Mouse (Mus musculus): ENCODE data around the gene D7Ertd443e. TPM values are rescaled to one million over a fixed set of nuclear protein-coding genes. Genes with fewer than 3 reads are reported as not detected.
A peak's percentile ranks its signal among the peaks of the same experiment; 100 is the strongest.

D7Ertd443e gene
- total RNA-seq, 2 experiments from 2014 or later = 1.9 to 3.0 TPM

DNA sequence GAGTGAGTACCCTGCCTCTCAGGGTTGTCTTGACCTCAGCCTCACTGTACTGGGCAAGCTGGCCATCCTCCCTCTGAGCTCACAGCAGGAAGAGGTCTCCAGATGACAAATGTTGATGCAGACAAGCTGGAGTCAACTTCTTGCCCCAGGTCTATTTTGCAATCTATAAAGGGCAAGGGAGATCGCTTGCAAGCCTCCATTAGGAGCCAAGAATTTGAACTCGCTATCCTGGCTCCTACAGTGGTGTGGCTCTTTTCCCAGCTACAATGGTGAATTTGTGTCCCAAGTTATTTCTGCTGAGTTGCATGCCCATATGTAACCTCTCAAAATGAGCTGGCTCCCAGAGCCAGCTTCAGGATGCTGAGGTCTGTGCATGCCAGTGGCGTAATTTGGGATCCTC is 92.7 kb downstream of the D7Ertd443e start:
- intact Hi-C loops (cut with DNase I) = no loop called here
- DNase-seq (ENCODE audit: low spot score) = peak; percentile 11

DNA sequence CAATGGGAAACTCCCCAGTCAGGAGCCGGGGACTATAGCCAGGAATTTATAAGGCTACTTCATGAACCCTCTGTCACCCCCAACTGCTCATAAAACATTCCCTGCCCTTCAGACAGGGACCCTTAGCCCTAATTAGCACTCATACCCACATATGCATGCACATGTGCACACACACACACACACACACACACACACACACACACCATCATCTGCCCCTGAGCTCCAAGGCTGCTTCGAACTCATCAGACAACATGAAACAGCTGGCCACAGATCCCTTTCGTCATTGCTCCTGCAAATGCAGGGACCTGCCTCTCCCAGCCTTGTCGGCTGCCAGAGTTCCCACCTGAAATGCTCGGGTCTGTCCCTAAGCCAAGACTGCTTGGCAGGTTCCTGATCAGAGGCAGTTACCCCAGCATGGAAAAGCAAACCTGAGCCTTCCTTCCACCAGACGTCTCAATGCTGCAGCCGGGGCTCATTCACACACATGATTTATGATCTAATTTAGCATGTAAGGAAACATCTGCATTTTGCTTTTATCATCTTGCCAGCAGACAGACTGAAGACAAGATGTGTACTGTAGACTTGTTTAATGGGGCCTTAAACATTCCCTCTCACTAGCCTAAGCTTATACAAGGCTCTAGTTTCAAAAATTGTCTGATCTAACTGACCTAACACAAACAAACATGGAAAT is 95.7 kb downstream of the D7Ertd443e start:
- intact Hi-C loops (cut with DNase I) = no loop called here
- no peak for DNase-seq (ENCODE audit: low spot score)

DNA sequence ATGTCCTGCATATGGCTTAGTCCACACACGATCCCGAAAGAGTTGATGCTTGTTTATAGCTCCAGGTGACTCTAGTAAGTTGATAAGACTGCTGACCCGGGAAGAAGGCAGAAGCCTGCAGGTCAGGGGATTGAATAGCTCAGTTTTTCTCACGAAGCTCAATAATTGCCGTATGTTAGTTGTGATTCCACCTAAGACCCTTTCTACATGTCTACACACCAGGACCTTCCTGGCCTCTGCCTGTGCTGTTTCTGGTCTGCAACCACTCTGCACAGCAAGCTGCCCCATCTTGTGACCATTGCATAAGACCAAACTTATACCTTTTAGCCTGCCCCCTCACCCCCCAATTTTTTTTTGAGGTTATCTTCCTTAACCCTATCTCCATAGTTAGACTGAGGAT is 96.3 kb downstream of the D7Ertd443e start:
- intact Hi-C loops (cut with DNase I) = no loop called here

DNA sequence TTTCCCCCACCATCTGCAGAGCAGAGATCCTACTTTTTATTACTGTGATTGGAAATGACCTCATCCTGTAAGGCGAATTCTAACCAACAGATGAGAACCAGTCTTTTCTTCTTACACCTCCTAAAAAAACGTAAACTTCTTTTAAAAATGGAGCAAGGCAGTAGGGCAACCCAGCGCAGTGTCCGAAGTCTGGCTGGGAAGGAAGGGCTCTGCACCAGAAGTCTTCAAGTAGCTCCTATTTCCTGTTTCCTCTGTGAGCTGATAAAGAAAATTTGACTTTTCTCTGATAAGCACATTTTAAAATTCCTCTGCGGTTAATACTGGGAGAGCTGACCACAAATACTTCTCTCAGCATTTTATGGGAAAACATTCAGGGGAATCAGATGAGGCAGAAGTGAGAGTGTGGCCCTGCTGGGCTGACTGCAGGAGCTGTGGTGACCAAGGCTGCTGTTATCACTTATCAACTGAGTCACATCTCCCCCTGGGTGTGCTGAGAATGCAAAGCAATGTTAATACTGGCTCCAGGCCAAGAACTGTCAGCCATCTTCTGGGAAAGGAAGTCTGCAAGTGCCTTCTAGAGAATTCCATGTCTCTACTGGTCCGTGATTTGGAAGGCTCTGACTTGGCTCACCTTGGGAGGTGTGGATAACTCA is 97.8 kb downstream of the D7Ertd443e start:
- no peak for DNase-seq (ENCODE audit: low spot score)
- intact Hi-C loops (cut with DNase I) = no loop called here

More for the DNA sequence above, 96.3 kb downstream of the D7Ertd443e start:
- no peak for DNase-seq (ENCODE audit: low spot score)

DNA sequence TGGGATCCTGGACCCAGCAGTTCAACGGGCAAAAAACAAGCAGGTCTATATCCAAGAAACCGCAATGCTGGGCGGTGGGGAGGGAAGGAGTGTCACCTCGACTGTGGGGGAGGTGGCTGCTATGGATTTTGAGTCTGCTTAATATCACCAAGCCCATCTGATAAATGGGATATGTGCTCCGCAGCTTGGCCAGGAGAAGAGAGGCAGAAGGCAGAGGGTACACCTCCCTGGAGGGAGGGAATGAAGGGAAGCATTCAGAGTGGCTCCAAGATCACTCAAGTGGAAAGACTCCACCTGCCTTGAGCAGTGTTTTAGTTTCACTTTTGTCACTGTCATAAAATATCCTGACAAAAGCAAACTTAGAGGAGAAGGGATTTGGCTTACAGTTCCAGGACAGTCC is 112.5 kb downstream of the D7Ertd443e start:
- intact Hi-C loops (cut with DNase I) = no loop called here
- no peak for DNase-seq (ENCODE audit: low spot score)

DNA sequence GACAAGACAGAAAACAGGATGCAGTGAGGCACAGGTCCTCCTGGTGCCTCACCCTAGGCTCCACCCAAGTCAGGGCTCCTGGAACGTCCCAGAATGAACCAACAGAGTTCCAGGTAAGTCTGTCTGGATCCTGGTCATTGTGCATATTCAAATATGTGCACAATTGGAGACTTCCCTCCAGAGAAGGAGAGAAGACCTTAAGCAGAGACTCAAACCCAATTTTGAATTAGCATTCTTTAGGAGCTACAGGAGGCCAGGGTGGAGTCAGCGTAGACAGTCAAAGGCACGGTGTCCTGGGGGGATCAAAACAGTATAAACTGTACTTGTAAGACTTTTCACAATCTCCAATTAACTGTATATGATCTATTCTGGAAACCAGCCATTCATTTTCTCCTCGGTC is 113.0 kb downstream of the D7Ertd443e start:
- no peak for DNase-seq (ENCODE audit: low spot score)
- intact Hi-C loops (cut with DNase I) = no loop called here

DNA sequence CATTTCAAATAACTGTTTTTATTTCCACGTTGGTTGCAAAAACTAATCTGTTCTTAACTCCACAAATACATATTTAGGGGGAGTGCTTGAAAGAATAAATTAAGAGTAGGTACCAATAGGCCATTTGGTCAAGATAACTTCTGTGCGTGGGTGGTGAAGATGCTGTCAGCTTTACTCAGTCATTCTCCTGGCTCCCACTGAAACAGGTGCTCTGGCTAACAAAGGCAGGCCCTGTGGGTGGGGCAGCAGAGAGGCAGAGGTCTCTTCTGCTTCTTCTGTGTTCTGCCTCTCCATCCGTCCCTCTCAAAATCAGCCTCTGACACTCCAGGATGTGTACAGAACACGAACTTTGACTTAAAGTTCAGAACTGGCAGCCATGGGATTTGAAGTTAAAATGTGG is 119.7 kb downstream of the D7Ertd443e start:
- intact Hi-C loops (cut with DNase I) = loop anchor here (10.0 kb wide), 1 partner anchor 289 kb away; no protein-coding TSS in a partner anchor
- no peak for DNase-seq (ENCODE audit: low spot score)

DNA sequence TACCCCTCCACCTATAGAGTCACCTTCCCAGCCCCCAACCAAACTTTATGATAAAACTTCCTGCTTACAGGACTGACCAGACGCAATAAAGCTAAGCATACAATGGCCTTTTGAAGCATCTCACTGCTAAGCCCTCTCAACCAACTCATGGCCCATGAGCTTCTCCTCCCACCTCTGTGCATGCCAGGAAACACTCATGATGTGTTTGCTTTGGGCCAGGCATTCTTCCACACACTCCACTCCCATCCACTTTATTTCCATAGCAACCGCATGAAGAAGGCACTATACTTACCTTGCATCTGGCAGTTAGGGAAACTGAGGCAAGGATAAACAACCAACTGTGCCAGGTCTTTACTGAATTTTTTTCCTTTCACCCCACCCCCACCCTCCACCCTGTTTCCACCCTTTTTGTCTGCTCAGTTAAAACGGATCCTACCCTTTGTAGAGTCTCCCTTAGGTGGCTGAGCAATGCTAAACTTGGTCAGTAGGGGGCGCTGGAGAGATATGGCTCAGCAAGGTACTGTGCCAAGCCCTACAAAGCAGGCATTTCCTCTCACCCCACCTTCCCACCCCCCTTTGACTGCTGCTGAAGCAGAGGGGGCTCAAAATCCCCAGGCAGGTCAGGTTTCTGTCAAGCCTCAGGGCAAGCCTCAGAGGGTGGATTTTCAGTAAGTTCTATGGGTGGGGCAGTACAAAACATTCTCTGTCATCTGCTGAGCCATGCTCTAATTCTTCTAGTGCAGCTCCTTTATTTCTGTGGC is 122.1 kb downstream of the D7Ertd443e start:
- intact Hi-C loops (cut with DNase I) = loop anchor here (2.0 to 10.0 kb wide), 3 partner anchors 84 to 407 kb away; no protein-coding TSS in a partner anchor
- DNase-seq (ENCODE audit: low spot score) = no peak

DNA sequence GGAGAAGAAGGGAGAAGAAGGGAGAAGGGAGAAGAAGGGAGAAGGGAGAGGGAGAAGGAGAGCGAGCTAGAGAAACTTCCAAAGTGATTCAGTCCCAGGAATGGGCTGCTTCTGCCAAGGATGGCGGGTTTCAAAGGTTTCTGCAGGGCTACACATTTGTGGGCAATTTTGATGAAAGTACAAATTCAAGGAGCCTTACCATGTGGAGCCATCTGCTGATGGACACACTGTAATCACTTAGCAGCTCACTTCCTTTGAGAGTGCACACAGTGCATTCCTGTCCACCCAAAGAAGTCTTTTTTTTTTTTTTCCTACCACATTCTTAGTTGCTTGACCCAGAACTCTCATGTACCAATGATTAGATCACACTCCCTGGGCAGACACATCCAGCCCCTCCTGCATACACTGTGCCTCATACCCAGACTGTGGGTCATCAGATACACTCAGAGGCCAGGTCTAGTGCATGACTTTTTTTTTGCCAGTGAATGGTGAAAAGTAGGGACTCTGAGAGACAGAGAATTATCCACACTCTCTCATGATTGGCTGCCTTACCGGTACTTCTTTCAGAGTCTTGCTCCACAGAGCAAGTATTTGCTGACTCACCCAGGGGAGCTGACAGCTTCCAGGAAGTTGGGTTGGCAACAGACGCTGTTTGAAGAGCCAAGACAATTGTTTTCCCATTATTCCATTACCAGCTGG is 124.3 kb downstream of the D7Ertd443e start:
- DNase-seq (ENCODE audit: low spot score) = peak; percentile 39
- intact Hi-C loops (cut with DNase I) = loop anchor here (5.0 to 10.0 kb wide), 2 partner anchors 86 to 294 kb away; no protein-coding TSS in a partner anchor

DNA sequence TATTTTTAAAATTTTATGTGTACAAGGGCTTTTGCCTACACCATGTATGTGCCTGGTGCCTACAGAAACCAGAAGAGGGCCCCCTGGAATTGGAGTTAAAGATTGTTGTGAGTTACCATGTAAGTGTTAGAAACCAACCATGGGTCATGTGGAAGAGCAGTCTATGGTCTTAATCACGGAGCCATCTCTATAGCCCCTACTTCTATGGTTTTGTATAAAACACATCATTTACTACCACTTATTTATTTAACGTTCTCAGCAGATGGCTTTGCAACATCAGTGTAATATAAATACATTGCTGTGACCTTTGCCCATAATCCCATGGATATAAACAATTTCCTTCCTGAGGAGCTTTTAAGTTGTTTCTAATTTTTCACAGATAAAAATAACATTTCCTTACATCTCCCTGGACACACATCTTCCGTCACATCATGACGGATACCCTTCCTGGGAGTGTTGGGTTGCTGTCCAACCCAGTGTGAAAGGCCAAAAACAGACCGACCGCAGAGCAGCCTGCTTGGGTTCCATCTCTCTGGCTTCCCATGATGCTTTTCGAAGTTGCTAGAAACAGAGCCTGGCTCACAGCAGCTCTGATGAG is 135.1 kb downstream of the D7Ertd443e start:
- intact Hi-C loops (cut with DNase I) = no loop called here

DNA sequence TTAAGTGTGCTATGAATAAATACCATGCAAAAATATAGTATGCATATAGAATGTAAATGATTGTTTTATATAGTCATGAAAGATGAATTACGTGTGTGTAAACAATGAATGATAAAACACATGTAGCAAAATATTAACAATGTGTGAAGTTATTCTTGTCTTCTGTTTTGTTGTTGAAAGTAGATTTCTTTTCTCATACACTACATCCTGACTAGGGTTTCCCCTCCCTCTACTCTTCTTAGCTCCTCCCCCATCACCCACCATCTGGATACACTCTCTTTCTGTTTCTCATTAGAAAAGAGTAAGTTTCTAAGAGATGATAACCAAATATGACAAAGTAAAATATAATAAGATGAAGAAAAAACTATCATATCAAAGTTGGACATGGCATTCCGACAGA is 137.4 kb downstream of the D7Ertd443e start:
- intact Hi-C loops (cut with DNase I) = no loop called here
- no peak for DNase-seq (ENCODE audit: low spot score)

More for the DNA sequence above, 135.1 kb downstream of the D7Ertd443e start:
- DNase-seq (ENCODE audit: low spot score) = no peak

DNA sequence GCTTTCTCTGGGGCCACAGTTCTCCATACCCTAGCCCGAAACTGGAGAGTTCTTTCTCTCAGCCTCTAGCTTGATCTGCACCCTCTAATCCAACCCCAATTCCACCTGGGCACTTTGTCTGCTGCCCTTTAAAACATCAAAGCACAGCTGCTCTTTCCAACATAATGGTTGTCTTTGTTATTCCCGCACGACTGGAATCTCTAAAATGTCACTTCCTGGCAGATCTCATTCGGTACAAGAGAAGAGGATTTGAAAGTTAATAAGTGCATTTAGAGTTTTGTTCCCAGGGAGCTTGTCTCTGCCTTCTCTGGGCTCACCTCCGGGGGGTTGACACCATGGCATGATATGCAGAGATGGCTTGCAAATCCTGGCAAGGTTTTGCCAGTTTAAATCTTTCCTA is 138.8 kb downstream of the D7Ertd443e start:
- no peak for DNase-seq (ENCODE audit: low spot score)
- intact Hi-C loops (cut with DNase I) = no loop called here

DNA sequence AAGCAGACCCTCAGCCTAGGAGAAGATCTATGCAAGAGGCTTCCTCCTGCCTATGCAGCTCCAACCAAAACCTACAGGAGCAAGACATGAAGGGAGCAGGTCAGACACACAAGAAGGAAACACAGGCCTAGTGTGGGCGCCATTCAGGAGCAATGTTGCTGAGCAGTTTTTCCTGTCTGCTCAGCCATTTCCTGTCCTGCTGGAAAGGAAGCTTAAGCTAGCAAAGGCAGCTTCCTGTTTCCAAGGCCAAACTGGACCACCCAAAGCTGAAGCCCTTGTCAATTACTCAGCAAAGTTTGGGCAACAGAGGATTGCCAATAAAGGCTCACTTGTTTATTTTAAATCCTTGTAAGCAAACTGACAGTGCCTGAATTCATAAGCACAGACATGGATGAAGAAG is 142.7 kb downstream of the D7Ertd443e start:
- intact Hi-C loops (cut with DNase I) = no loop called here
- DNase-seq (ENCODE audit: low spot score) = no peak

DNA sequence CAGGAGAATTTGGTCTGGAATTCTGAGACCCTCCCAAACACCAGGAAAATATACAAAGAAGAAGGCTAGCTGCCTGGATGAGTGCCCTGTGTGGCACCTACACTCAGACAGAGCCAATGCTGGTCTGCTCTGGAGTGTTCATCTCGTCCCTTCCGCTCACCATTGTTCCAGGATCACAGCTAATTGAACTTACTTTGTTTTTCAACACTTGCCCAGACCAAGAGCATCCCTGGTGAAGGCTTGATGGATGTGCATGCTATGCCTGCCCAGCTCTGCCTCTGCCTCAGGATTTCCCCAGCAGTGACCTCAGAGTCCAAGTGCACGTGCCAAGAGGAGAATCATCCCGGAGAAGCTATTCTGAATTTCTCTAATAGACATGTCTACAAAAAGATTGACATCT is 144.2 kb downstream of the D7Ertd443e start:
- intact Hi-C loops (cut with DNase I) = no loop called here
- DNase-seq (ENCODE audit: low spot score) = no peak

DNA sequence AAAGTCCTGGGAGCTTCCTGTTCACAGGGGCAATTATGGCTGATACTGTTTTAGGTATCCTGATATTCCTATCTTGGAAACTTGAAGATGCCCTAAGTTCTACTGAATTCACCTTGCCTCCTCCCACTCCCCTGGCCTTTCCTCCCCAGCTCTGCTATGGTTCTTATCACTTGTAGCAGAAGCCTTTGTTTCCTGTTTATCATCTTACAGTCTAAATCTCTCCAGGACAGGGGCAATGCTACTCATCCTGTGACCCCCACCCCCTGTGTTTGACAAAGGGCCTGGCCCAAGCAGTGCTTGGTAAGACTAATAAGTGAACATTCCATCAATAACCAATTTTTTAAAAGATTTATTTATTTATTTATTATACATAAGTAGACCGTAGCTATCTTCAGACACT is 144.9 kb downstream of the D7Ertd443e start:
- no peak for DNase-seq (ENCODE audit: low spot score)
- intact Hi-C loops (cut with DNase I) = no loop called here

DNA sequence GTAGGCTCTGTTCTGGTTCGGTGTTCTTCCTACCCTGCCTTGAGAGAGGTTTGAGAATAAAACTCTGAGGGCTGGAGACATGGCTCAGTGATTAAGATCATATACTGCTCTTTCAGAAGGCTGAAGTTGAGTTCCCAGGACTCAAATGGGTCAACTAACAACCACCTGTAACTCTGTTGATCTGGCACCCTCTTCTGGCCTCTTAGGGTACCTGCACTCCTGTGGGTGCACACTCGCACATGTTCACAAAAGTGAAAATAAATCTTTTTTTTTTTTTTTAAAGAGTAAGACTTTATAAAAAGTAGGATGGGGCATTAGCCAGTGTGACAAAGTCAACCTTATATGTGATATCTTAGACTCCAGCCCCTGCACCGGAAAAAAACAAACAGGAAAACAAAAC is 146.6 kb downstream of the D7Ertd443e start:
- intact Hi-C loops (cut with DNase I) = no loop called here
- no peak for DNase-seq (ENCODE audit: low spot score)

DNA sequence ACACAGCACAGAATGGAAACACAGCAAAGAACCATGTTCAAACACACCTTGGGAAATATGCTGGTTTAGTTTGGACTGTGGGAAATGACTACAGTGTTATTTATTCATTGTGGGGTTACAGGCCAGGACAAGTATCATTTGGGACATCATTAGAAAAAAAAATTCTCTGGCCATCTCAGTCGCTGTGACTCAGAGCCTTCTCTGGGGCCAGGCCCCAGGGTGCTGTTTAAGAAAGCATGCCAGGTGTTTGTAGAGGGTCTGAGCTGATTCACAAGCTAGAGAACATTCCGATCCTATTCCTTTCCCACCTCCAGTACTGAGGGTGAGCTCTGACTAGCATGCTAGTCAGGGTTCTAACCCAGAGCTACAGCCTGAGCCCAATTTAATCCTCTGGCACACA is 148.1 kb downstream of the D7Ertd443e start:
- intact Hi-C loops (cut with DNase I) = no loop called here
- no peak for DNase-seq (ENCODE audit: low spot score)

DNA sequence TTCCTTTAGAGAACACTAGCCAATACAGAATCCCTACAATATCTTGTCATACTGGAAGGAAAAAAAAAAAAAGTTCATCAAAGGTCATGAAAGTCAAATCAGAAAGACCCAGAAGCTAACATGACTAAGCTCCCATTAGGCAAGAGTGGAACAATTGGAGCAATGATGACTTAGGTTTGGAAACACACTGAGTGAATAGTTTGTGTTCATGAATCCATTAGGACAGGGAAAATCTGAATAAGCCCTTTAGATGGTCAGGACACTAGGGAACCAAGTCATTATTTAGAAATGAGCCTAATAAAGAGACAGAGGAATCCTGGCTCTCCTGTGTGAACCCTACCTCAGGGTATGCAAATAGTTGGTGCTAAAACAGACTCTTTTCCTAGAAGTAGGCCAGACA is 148.7 kb downstream of the D7Ertd443e start:
- no peak for DNase-seq (ENCODE audit: low spot score)
- intact Hi-C loops (cut with DNase I) = no loop called here

DNA sequence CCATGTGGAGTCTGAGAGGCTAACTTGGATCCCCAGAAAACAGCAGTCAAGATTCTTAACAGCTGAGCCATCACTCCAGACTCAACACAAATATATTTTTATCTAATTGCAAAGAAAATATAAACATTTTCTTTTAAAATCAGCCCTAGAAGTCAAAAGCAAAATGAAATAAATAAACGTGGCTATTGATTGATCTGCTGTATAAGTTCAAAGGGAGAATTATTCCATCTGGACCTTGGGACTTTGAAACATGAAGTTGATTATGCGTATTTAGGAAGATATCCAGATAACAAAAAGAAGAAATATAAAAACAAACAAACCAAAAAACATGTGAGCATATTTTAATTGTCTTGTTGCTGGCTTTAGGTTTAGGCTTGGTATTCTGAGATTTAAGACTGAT is 149.9 kb downstream of the D7Ertd443e start:
- no peak for DNase-seq (ENCODE audit: low spot score)
- intact Hi-C loops (cut with DNase I) = no loop called here
